Mouse (Mus musculus) embryo, embryonic 11.5 days (tissue): ENCODE measurements around the gene Hps6.
A peak's percentile ranks its signal among the peaks of the same experiment; 100 is the strongest.

Experiments used
- DNase-seq: peaks from one replicate; pipeline ENCODE4 v3.0.0-alpha.2; 2012; ENCODE audit warnings: low read depth, low spot score

Hps6 gene

DNA sequence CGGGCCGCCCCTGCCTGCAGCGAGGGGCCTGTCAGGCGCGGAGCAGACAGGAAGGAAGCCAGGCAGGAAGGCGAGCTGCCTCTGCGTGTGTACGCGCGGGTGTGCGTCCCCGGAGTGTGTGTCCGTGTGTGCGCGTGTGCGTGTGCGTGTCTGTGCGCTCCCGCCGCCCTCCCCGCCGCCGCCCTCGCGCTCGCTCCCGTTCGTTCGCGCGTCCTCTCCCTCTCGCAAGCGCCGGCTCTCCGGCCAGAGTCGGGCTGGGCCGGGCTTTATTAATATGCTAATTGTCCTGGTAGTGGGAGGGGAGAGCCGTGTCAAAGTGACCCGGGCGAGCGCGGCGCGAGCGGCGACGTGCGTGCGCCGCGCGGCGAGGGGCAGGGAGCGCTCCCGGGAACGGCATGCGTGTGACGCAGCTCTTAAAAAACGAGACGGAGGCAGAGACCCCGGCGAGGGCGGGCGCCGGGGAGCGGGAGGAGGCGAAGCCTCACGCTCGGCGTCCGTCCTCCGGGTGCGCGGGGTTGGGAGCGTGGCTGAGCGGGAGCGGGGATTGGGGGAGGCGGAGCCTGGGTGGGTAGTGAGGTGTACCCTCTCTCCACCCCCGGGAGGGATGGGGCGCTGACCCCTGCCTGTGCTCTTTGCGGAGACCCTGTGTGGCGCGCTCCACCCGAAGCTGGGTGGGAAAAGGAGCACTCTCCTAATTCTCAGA is 41.8 kb downstream of the Hps6 start, which contains the start of gene Ldb1:
Gene Ldb1 (minus strand): TSS at position 222 of the 703 bp plus-strand sequence.
- peak; percentile 78 for DNase-seq

GRCm38 (mm10) chr19:46045696-46046311 is 42.5 kb downstream of the Hps6 start:
- peak; percentile 40 for DNase-seq

DNA sequence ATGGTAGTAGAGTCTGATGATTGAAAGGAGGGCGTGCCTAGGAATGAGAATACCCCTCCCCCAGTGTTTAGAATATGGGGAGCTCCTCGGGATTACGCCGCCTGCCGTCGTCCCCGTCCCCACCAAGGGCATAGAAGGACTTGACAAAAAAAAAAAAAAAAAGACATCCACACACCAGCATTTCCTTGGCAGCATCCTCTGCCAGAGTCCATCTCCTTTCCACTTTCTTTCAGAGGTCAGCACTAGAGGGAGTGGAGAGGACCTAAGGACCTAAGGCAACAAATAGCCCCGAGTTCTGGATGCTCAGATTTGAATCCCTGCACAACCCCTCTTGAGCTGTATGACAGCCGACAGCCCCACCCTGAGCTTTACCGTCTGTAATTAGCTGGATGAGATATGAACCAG is 43.3 kb downstream of the Hps6 start:
- no peak for DNase-seq

DNA sequence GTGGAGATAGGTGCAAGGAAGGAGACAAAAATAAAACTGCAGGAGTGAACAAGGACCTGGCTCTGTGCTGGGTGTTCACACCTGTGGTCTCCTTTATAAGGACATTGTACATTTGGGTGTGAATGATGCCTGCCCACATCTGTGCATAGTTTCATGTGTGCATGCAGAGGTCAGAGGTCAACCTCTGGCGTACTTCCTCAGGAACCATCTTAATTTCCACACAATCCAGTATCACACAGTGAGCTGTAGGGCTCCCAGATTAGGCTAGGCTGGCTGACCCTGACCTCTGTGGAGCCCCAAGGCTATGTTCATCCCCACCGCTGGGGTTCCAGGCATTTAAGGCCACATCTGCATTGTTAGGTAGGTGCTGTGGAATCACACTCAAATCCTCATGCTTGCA is 44.1 kb downstream of the Hps6 start:
- DNase-seq: no peak

- no peak for DNase-seq
These were observed 45.8 kb downstream of the Hps6 start for GRCm38 (mm10) chr19:46049129-46049528.

GRCm38 (mm10) chr19:46050462-46050861 is 47.2 kb downstream of the Hps6 start:
- no peak for DNase-seq
